Mouse (Mus musculus) hindlimb bud, embryonic 11.5 days (tissue): ENCODE results near the gene Asf1b.

Experiments used
- DNase-seq: peaks from one replicate; pipeline ENCODE4 v3.0.0-alpha.2; 2012; ENCODE audit warnings: low read depth, low spot score; ENCODE audit errors: extremely low spot score

Gene Asf1b

DNA sequence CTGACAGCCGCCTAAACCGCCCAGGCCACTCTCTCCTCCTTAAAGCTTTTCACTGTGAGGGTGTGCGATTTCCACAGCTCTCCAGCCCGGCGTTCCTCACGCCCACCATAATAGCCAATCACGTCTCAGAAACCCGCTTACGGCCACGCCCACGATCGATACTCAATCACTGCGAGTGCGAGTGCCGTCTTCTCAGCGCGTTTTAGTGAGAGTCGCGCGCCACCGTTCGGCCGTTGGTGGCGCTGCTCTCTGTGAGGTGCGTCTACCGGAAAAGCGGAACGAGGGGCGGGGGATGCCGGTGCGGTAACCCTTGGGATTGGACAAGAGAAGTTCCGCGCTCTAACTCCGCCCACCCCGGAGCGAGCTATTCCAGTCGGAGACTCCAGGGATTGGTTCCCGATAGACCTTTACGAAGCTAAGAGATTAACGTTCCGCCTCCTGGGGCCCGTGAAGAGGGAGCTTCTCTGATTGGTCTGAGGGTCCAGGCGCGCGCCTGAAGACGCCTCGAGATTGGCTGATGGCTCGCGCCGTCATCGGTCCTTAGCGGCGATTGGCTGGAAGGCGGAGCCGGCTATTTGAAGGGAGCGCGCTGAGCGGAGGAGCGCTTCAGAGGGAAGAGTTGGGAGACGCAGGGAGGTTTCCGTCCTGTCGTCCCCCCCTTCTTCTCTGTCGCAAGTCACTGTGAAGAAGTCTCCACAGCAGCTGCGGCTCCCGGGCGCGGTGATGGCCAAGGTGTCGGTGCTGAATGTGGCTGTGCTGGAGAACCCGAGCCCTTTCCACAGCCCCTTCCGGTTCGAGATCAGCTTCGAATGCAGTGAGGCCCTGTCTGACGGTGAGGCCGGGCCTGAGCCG, at the start of gene Asf1b, which contains the start of gene Gm10644:
Gene Asf1b (plus strand): TSS at position 402 of the 852 bp plus-strand sequence.
Gene Gm10644 (minus strand): TSS at position 100 of the 852 bp plus-strand sequence.
- DNase-seq: peak; percentile 98

DNA sequence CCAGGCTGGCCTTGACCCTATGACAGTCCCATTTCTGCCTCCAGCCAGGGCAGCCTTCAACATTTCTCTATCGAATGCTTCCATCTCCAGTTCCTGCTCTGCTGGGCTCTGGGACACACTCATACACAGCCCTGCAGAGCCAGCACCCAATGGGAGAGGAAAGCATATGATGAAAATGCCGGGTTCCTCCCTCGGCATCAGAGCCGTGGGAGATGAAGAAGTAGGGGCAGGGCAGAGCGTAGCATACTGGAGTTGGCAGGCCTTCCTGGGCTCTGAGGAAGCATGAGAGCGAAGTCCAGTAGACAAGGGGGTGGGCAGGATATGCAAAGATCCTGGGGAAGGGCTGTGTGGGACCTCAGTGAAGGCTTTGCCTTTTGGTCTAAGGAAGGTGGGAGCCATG, 46.7 kb upstream of the Asf1b start:
- no peak for DNase-seq

DNA sequence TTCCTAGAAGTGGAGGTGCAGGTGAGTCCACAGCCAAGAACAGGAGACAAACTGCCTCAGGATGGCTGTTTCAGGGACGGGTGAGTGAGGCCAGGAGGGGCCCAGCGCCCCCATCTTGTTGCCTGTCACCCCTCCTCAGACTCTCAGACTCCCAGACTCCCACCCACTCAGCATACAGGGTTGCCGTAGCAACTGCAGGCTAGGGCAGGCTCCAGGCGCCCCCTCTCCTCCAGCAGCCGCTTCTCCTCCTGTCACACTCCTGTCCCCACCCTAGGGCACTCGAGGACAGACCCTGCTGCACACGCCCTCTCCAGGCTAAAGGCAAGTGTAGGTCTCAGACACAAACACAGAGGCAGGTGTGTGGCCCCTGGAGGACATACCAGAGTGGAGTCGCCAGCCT, 46.0 kb upstream of the Asf1b start:
- DNase-seq: no peak

DNA sequence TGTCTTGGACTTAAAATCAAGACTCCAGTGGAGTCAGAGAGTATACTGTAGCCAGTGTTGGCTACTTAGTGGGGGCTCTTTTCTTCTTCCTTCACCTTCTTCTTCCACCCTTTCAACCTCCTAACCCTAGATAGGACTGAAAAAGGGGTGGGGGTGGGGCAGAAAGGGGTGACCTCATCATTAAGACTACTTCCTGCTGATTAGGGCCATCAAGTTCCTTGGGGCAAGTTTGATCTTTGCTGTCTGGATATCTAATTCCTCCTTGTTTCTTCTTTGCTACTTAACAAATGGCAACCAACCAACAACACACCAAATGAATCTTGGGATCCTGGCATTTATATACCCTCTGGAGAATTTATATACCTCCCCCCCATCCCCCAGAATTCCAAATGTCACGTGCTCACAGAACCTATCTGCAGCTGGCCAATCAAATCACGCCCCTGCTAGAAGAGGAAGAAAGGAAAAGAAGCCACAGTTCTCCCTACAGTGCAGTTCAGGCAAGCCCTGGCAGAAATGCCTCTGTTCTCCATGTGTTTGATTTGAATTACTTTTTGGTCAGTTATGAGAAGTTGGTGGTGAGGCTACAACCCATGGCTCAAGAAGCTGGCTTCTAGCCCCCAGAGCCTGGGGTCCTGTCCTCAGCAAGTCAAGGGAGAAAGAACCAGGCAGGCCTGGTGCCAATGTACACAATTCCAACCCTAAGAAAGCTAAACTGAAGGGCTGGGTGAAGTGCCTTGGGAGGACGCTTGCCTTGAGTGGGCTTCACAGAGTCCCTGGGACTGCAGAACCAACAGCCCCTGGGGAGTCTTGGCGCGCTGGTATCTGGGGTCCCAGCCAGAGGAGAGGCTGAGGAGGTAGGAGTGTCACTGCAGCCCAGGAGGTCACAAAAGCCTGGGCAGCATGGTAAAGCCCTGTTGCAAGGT, 43.2 kb upstream of the Asf1b start:
- DNase-seq: no peak

DNA sequence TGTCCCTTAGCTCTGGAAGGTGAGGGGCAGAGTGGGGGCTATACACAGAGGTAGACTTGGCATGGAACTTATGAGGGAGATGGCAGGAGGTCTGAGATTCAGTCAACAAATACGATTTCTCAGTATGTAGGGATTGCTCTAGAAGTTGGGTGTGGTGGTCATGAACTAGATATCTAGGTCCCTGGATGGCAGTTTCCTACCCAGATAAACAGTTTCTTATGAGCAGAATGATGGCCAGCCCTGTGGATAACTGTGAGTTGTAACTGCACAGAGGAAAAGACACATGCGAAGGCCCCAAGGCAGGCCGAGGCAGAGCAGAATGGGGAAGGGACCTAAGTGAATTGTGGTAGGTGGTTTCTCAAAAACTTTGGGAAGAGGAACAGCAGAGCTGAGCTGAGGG, 41.1 kb upstream of the Asf1b start:
- DNase-seq: no peak

DNA sequence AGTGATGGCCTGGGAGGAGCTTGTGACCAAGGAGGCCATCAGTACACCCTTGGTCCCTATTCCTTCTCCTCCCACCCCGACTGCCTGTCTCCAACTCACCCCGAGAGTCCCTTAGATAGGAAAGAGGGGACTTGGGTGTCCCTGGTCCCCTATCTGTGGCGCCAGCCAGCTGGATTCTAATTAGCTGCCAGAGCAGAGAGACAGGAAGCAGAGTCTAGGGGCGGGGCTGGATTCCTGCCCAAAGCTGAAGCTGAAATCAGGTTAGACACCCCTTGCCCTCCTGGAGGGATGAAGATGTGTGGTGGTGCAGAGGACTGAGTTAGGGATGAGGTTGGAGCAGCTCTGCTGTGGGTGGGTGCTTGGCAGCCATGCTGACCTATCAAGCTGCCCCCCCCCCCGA, 40.4 kb upstream of the Asf1b start:
- DNase-seq: no peak

DNA sequence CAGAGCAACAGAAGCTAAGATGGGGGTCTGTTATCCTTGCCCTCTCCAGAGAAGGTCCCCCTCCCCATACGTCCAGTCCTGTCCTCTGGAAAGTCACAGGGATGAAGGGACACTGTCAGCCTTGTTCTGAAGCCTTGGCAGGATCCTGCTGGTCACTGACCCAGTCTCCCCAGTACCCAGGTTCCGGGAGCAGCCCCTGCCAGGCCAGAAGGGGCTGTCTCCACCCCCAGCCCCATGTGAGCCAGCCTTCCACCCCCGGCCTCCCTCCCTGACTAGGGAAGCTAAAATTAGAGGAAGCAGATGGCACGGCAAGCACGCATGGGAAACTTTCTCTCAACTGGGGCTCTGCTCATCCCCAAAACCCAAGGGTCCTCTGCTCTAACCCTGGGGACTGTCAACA, 39.3 kb upstream of the Asf1b start:
- DNase-seq: no peak

DNA sequence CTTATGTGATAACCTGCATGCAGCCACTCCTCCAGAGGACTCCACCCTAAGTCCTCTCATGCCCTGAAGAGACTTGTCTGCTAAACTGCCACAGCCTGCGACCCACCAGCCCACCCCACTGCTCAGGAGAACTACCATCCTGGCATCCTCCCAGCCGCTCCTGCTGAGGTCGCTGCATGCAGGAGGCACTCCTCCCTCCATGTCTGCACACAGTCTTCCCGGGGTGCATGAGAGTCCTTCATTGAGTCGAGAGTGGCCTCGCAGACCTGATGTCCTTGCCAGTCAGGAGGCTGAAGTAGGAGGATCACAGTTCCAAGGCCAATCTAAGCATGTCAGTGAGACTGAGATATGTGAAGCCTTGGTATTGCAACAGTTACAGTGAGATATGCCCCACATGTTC, 37.7 kb upstream of the Asf1b start:
- DNase-seq: no peak

DNA sequence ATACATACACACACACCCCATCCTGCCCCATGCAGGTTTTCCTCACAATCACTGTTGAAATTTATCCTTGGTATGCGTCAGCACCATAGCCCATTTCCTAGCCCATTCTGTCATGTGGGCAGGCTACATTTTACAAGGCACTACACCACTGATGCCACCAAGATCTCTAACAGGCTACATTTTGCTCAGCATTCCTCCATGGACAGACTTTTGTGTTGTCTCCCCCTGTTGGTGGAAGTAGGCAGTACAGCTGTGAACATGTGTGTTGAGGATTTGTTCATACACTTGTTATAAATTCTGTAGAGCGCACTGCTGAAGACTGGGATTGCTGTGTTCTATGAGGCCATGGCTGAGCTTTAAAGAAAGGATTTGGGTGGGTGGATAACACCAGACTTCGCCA, 33.7 kb upstream of the Asf1b start:
- DNase-seq: peak; percentile 90

DNA sequence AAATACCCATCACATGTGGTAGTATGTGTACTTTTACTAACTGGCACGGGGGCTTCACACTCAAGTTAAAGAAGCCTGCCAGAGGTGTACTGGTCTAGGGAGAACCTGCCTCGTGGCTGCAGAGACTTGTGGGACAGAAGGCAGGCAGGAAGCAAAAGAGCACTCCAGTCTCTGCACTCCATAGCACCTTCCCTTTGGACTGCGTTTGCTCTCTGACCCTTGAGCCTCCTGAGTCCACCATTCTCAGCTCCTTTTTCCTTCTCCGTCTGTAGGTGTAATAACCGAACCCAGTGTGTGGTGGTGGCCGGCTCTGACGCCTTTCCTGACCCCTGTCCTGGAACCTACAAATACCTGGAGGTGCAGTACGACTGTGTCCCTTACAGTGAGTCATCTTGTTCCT, 32.6 kb upstream of the Asf1b start:
- DNase-seq: no peak

DNA sequence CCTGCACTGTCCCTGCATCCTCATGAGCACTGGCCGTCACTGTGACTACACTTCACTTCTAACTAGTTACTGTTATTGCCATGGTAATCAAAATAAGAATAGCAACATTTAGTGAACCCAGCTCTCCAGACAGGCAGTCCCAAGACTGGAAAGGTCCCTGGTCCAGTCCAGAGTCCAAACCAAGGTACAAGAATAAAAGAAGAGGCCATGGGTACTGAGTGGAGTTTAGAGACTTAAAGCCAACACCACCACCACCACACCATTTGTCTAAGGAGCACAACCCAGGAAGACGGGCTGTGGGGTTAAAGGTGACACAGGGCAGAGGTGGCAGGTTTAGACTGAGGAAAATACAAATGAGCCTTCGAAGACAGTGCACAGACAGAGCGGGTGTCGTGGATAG, 30.7 kb upstream of the Asf1b start:
- DNase-seq: no peak

DNA sequence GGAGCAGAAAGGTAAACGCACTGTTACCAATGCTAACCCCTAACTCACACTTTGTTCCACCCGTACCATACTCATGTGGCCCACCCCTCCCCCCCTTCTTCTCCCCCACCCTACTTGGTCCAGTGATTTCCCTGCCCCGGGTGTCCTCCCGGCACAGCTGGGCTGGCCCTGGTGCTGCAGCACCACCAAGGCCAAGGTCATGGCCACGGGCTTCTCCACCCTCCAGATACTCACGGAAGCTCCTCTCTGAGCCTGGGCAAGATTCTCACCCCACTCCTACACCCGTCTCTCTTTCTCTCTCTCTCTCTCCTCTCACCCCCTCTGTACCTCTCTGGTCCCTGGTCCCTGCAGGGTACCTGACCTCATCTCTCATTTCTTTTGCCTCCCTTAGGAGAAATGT, 29.0 kb upstream of the Asf1b start:
- no peak for DNase-seq

DNA sequence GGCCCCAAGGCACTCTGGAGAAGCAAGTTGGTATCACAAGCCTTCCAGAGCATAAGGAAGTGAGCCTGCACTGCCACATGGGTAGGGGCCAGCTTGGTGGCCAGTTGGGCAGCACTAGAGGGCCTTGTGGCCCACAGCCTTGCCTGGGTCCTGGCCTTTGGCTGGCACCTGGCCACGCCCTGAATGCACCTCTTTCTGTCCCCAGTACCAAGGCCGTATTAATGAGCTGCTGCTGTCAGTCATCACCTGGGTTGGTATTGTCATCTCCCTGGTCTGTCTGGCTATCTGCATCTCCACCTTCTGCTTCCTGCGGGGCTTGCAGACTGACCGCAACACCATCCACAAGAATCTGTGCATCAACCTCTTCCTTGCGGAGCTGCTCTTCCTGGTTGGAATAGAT, 21.1 kb upstream of the Asf1b start:
- DNase-seq: no peak

DNA sequence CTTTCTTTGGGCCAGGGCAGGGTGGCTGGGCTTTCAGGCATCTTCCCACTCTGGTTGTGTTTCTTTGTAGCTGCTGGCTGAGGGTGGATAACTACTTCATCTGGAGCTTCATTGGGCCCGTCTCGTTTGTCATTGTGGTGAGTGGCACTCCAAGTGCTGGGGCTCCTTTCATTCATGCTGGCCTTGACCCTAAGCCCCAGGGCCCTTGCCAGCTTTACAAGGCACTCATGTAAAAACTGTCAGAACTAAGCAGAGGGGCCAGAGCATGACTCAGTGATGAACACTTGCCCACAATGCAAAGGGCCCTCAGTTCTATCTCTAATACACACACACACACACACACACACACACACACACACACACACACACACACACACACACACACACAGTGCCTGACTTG, 20.3 kb upstream of the Asf1b start:
- DNase-seq: no peak

DNA sequence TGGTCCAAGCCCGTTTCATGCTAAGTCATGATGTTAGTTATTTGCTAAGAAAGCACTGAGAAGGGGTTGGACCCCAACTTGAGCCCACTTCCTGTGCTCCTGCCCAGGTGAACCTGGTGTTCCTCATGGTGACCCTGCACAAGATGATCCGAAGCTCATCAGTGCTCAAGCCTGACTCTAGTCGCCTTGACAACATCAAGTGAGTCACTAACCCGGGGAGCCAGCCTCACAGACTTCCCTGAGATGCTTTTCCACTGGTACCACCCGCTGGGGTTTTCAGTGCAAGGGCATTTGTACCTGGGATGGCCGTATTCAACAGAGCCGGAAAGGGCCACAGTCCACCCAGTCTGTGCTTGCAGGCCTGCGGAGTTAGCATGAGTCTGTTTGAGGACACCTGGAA, 19.9 kb upstream of the Asf1b start:
- no peak for DNase-seq

DNA sequence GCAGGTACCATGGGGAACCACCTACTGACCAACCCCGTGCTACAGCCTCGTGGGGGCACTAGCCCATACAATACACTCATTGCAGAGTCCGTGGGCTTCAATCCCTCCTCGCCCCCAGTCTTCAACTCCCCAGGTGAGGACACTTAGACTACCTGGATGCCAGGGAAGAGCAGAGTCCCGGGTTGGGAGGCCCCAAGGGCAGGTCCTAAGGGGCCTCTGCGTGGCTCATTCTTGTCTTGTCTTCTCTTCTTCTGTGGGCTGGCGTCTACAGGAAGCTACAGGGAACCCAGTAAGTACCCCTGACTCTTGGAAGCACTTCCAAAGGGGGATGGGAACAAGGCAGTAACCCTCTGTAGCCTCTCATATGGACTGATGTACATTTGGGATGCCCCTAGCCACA, 17.7 kb upstream of the Asf1b start:
- DNase-seq: no peak

DNA sequence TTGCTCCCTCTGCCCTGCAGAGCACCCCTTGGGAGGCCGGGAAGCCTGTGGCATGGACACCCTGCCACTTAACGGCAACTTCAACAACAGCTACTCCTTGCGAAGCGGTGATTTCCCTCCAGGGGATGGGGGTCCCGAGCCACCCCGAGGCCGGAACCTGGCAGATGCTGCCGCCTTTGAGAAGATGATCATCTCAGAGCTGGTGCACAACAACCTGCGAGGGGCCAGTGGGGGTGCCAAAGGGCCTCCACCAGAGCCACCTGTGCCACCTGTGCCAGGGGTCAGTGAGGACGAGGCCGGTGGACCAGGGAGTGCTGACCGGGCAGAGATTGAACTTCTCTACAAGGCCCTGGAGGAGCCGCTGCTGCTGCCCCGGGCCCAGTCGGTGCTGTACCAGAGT, 17.0 kb upstream of the Asf1b start:
- DNase-seq: no peak

DNA sequence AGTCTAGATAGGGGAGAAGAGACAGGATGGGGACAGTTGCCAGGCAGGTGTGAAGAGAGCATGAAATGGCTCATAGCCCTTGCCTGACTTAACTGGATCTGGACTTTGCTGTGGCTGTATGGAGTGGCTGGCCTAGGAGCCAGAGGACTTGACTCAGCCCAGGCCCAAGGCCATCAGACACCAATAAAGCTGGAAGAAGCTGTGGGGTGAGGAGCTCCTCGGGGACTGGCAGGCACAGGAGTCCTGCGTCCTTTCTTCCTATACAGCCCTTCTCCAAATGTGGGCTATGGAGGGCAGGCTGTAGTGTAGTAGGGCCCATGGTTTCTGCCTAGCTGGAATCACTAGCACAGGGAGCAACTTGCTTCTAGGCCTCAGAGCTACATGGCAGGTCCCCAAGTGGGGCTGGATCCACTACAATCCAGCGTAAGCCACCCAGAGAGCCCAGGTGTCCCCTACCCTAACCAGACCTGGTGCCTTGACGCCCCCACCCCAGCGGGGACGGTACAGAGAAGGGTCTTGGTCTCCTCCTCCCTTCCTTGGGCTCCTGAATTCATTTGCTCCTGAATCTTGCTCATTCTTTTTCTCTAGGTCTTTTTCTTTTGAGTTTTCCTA, 14.1 kb upstream of the Asf1b start:
- no peak for DNase-seq

DNA sequence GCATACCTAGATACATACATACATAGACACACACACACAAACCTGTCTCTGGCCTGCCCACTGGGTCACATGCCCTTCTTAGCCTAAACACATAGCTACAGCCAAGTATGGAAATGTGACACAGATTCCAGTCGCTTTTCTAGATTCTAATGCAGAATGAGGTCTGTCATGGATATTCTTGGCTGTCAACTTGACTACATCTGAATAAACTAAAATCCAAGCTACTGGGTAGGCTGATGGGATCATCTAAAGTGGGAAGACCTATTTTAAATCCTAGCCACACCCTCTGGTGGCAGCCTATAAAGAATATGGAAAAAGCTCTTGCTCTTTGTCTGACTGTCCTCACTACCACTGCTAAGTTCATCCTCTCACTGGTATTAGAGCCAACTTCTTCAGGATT, 12.9 kb upstream of the Asf1b start:
- no peak for DNase-seq

DNA sequence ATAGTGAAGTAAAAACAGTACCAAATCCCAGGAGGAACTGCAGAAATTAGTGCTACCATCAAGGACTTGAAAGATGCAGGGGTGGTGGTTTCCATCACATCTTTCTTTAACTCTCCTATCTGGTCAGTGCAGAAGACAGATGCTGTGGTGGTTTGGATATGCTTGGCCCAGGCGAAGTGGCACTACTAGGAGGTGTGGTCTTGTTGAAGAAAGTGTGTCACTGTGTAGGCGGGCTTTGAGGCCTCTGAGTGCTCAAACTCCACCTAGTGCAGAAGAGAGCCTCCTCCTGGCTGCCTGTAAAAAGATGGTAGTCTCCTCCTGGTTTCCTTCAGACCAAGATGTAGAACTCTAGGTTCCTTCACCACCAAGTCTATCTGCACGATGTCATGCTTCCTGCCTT, 9.8 kb upstream of the Asf1b start:
- no peak for DNase-seq

DNA sequence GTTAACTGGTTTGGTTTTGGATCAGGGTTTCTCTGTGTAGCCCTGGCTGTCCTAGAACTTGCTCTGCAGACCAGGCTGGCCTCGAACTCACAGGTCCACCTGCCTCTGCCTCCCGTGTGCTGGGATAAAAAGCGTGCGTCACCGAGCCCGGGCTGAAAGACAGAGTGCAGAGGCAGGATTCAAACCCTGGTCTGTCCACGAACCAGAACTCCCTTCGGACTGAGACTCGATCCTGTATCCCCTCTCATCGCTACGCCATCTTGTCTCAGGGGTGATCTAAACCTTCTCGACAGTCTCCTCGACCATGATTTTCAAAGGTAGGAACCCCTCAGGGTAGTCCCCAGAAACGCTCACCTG, 580 bp upstream of the Asf1b start:
- peak; percentile 20 for DNase-seq

DNA sequence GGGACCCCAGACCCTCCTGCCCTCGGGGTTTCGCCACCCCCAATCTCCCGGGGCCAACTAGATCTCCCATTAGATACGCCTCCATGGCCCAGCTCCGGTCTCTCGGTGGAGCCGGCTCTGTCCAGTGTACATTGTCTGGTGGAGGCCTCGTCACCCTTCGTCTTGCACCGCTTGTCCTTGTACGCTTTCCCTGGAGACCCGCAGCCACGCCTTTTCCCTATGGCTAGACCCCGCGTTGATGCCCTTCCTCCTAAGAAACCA, 581 bp downstream of the Asf1b start:
- DNase-seq: no peak
